Mouse (Mus musculus) stomach, postnatal 0 days (tissue): ENCODE measurements around the gene Dab1. TPM values are rescaled to one million over a fixed set of nuclear protein-coding genes. Genes with fewer than 3 reads are reported as not detected.

Experiments
- ATAC-seq: fragments of 200-750 bp; cut with Nextera tagmentation; 2 replicates; pipeline ENCODE4 v1.8.0; 2017; ENCODE audit not compliant: low FRiP score, low TSS enrichment
- DNase-seq: peaks from one replicate; pipeline ENCODE4 v3.0.0-alpha.2; 2016; ENCODE audit warnings: low spot score
- H3K27ac ChIP-seq: fragments of 300-500 bp; sonication (generic); replicated peaks from 2 replicates; pipeline ENCODE4 v1.5.1; 2014; ENCODE audit warnings: mild to moderate bottlenecking, control low read depth
- H3K27me3 ChIP-seq: fragments of 300-500 bp; sonication (generic); 2 replicates; pipeline ENCODE4 v1.6.1; 2014; ENCODE audit warnings: low read length; ENCODE audit not compliant: control insufficient read depth, insufficient read depth
- H3K36me3 ChIP-seq: fragments of 300-500 bp; sonication (generic); 2 replicates; pipeline ENCODE4 v1.6.1; 2014; ENCODE audit warnings: low read length, mixed read lengths; ENCODE audit not compliant: control insufficient read depth, insufficient read depth
- H3K4me1 ChIP-seq: fragments of 300-500 bp; sonication (generic); replicated peaks from 2 replicates; pipeline ENCODE4 v1.6.1; 2014; ENCODE audit warnings: antibody characterized with exemption; ENCODE audit not compliant: control insufficient read depth, insufficient read depth
- H3K4me2 ChIP-seq: fragments of 300-500 bp; sonication (generic); replicated peaks from 2 replicates; pipeline ENCODE4 v1.6.1; 2014; ENCODE audit warnings: low read depth, mild to moderate bottlenecking, control low read depth, moderate library complexity
- H3K4me3 ChIP-seq: fragments of 300-500 bp; sonication (generic); 2 replicates; pipeline ENCODE4 v1.5.1; 2014; ENCODE audit warnings: low read depth, low read length, control low read depth
- H3K9ac ChIP-seq: fragments of 300-500 bp; sonication (generic); 2 replicates; pipeline ENCODE4 v1.6.1; 2014; ENCODE audit warnings: mild to moderate bottlenecking, low read length, control low read depth, mixed read lengths
- H3K9me3 ChIP-seq: fragments of 300-500 bp; sonication (generic); 2 replicates; pipeline ENCODE4 v1.6.1; 2016; ENCODE audit warnings: low read length; ENCODE audit not compliant: control insufficient read depth
- CTCF ChIP-seq: IDR thresholded peaks from 2 replicates; pipeline ENCODE4 v1.5.1; 2016; ENCODE audit warnings: antibody characterized with exemption, low read depth, mild to moderate bottlenecking, moderate library complexity
- EP300 ChIP-seq: optimal IDR thresholded peaks from 2 replicates; pipeline ENCODE3; 2016; ENCODE audit warnings: antibody characterized with exemption
- WGBS: fragments of 180-500 bp; shearing (Covaris S2); extraction: QIAGEN DNeasy Blood & Tissue Kit; methylation state at CpG from one replicate; pipeline ENCODE4 v1.1.7; 2014; 5-methylcytosine and 5-hydroxymethylcytosine counted together
- polyA plus RNA-seq: library from polyadenylated mRNA; unstranded; fragments of >200 nt; fragmentation: Nextera tagmentation; extraction: Ambion mirVana; gene quantifications from 2 replicates; pipeline ENCODE4 v1.2.1, GENCODE M21; 2015

Gene Dab1
- polyA plus RNA-seq, 1 experiment from 2014 or later: 7.4 TPM

GRCm38 (mm10) chr4:103793589-103794312 is 174.6 kb downstream of the Dab1 start:
- Histone ChIP-seq H3K4me1 (no peaks in the 10 kb centered on the region), H3K27me3 (no peaks in the 10 kb centered on the region), H3K4me2 (no peak overlapping the region), H3K9ac (no peak overlapping the region), H3K36me3 (no peaks in the 10 kb centered on the region), H3K27ac (no peak overlapping the region), H3K9me3 (no peaks in the 10 kb centered on the region), H3K4me3 (no peak overlapping the region)
- peak; percentile 53 for TF ChIP-seq CTCF
- no peak for TF ChIP-seq EP300
- 27% methylated on average over 8 of the region's 8 CpGs for WGBS
- DNase-seq: no peak
- ATAC-seq: peak; percentile 57; the same call in 1 of the 2 replicates

DNA sequence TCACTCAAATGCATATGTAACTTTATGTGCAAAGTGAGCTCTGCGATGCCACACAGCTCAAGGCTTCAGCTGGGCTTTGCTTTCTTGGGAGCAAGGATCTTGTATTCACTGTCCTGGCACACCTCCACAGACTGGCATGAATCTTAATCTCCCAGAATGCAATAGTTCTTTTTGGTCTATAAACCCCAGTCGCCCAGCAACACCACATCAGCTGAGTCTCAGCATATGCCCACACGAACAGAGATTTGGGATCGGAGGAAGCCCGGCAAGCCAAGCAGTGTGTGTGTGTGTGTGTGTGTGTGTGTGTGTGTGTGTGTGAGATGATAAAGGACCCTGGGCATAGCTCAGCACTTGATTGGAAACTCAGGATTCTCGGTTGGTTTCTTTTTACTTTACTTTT is 177.3 kb downstream of the Dab1 start:
- Histone ChIP-seq H3K36me3 (no peaks in the 10 kb centered on the region), H3K27me3 (no peaks in the 10 kb centered on the region), H3K4me2 (no peak overlapping the region), H3K4me3 (no peak overlapping the region), H3K4me1 (no peaks in the 10 kb centered on the region), H3K9ac (no peak overlapping the region), H3K9me3 (no peaks in the 10 kb centered on the region), H3K27ac (no peak overlapping the region)
- DNase-seq (no peak), ATAC-seq (no peak)
- WGBS: 74% methylated on average over 6 of the region's 6 CpGs
- TF ChIP-seq CTCF (no peak), EP300 (no peak)

GRCm38 (mm10) chr4:103802439-103802838 is 183.3 kb downstream of the Dab1 start:
- Histone ChIP-seq H3K9me3 (no peaks in the 10 kb centered on the region), H3K9ac (no peak overlapping the region), H3K4me1 (no peaks in the 10 kb centered on the region), H3K27me3 (no peaks in the 10 kb centered on the region), H3K4me3 (no peak overlapping the region), H3K27ac (no peak overlapping the region), H3K36me3 (no peaks in the 10 kb centered on the region), H3K4me2 (no peak overlapping the region)
- WGBS: 87% methylated on average over 4 of the region's 4 CpGs
- ATAC-seq (no peak), DNase-seq (no peak)
- TF ChIP-seq CTCF (no peak), EP300 (no peak)

DNA sequence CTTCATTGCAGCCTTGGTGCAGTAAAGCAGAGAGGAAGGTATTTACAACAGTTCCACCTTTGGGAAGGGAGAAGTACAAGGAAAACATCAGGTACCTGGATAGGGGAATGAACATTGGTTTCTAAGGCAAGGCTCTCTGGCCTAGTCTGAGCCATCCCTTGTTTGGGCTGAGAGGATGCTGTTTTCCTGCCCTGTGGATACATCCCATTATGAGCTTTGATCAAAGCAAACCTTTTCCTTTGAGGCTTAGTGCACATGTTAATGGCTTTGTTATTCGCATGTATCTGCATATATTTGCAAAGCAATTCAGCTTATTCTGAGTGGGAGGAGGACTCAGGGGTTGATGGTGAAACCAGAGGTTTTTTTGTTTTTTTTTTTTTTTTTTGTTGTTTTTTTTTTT is 185.3 kb downstream of the Dab1 start:
- no peak for DNase-seq
- H3K36me3 ChIP-seq: no peaks in the 10 kb centered on the region
- TF ChIP-seq EP300: no peak
- no peak for TF ChIP-seq CTCF
- H3K4me3 ChIP-seq: no peak overlapping the region
- no peak overlapping the region for H3K4me2 ChIP-seq
- no peak overlapping the region for H3K9ac ChIP-seq
- no peaks in the 10 kb centered on the region for H3K4me1 ChIP-seq
- ATAC-seq: no peak
- H3K27ac ChIP-seq: no peak overlapping the region
- H3K27me3 ChIP-seq: no peaks in the 10 kb centered on the region
- no peaks in the 10 kb centered on the region for H3K9me3 ChIP-seq
- 65% methylated on average over 1 of the region's 1 CpGs for WGBS

- no peaks in the 10 kb centered on the region for H3K36me3 ChIP-seq
- no peak overlapping the region for H3K4me2 ChIP-seq
- DNase-seq (no peak), ATAC-seq (no peak)
- WGBS: 79% methylated on average over 4 of the region's 4 CpGs
- H3K4me1 ChIP-seq: no peaks in the 10 kb centered on the region
- no peaks in the 10 kb centered on the region for H3K27me3 ChIP-seq
- H3K9me3 ChIP-seq: no peaks in the 10 kb centered on the region
- no peak overlapping the region for H3K27ac ChIP-seq
- H3K4me3 ChIP-seq: no peak overlapping the region
- TF ChIP-seq CTCF: no peak
- TF ChIP-seq EP300: no peak
- H3K9ac ChIP-seq: no peak overlapping the region
Observed at GRCm38 (mm10) chr4:103822669-103823068, 203.5 kb downstream of the Dab1 start.

- H3K4me3 ChIP-seq: no peak overlapping the region
- no peak overlapping the region for H3K9ac ChIP-seq
- no peaks in the 10 kb centered on the region for H3K27me3 ChIP-seq
- ATAC-seq (no peak), DNase-seq (no peak)
- H3K4me1 ChIP-seq: no peaks in the 10 kb centered on the region
- no peaks in the 10 kb centered on the region for H3K9me3 ChIP-seq
- H3K4me2 ChIP-seq: no peak overlapping the region
- no peak for TF ChIP-seq CTCF
- TF ChIP-seq EP300: no peak
- H3K27ac ChIP-seq: no peak overlapping the region
- 56% methylated on average over 5 of the region's 5 CpGs for WGBS
- H3K36me3 ChIP-seq: no peaks in the 10 kb centered on the region
Observed at GRCm38 (mm10) chr4:103838377-103838776, 219.2 kb downstream of the Dab1 start.
